Mouse (Mus musculus): ENCODE data around the gene Thap3.

Gene Thap3

GRCm38 (mm10) chr4:151985886-151986285 lies 2.9 kb downstream of the Thap3 start:
- peak; percentile 30 to 36 for DNase-seq (ENCODE audit: low spot score in 2 of 2)

GRCm38 (mm10) chr4:151983560-151983959 lies 5.2 kb downstream of the Thap3 start:
- no peak for DNase-seq (ENCODE audit: low spot score in 2 of 2)

GRCm38 (mm10) chr4:151983043-151983442 lies 5.8 kb downstream of the Thap3 start:
- DNase-seq (ENCODE audit: low spot score in 2 of 2) = no peak

- peak; percentile 61 to 74 for DNase-seq (ENCODE audit: low spot score in 2 of 2)
Observed at GRCm38 (mm10) chr4:151981363-151981762, 7.4 kb downstream of the Thap3 start.

GRCm38 (mm10) chr4:151980699-151981098 lies 8.1 kb downstream of the Thap3 start:
- no peak for DNase-seq (ENCODE audit: low spot score in 2 of 2)

GRCm38 (mm10) chr4:151977748-151978147 lies 11.0 kb downstream of the Thap3 start:
- DNase-seq (ENCODE audit: low spot score in 2 of 2) = peak; percentile 67 to 83

- DNase-seq (ENCODE audit: low spot score in 2 of 2) = peak; percentile 35 to 59
Observed at GRCm38 (mm10) chr4:151975441-151975840, 13.4 kb downstream of the Thap3 start.

- peak in 1 of 2 experiments; percentile 26 for DNase-seq (ENCODE audit: low spot score in 2 of 2)
Observed at GRCm38 (mm10) chr4:151972221-151972967, 16.4 kb downstream of the Thap3 start.

- no peak for DNase-seq (ENCODE audit: low spot score in 2 of 2)
Observed at GRCm38 (mm10) chr4:151968204-151968921, 20.4 kb downstream of the Thap3 start.

- DNase-seq (ENCODE audit: low spot score in 2 of 2) = peak in 1 of 2 experiments; percentile 42
Observed at GRCm38 (mm10) chr4:151962817-151963216, 26.0 kb downstream of the Thap3 start.

GRCm38 (mm10) chr4:151960513-151960854 lies 28.3 kb downstream of the Thap3 start:
- DNase-seq (ENCODE audit: low spot score in 2 of 2) = no peak

- DNase-seq (ENCODE audit: low spot score in 2 of 2) = no peak
Observed at GRCm38 (mm10) chr4:151959849-151960512, 28.8 kb downstream of the Thap3 start.

- no peak for DNase-seq (ENCODE audit: low spot score in 2 of 2)
Observed at GRCm38 (mm10) chr4:151957584-151958315, 31.0 kb downstream of the Thap3 start.

GRCm38 (mm10) chr4:151955791-151956190 lies 33.0 kb downstream of the Thap3 start:
- DNase-seq (ENCODE audit: low spot score in 2 of 2) = no peak

- DNase-seq (ENCODE audit: low spot score in 2 of 2) = no peak
Observed at GRCm38 (mm10) chr4:151953209-151953608, 35.6 kb downstream of the Thap3 start.

- DNase-seq (ENCODE audit: low spot score in 2 of 2) = no peak
Observed at GRCm38 (mm10) chr4:151948497-151949471, 40.0 kb downstream of the Thap3 start.

- no peak for DNase-seq (ENCODE audit: low spot score in 2 of 2)
Observed at GRCm38 (mm10) chr4:151946211-151946610, 42.6 kb downstream of the Thap3 start.

- DNase-seq (ENCODE audit: low spot score in 2 of 2) = no peak
Observed at GRCm38 (mm10) chr4:151938089-151938488, 50.7 kb downstream of the Thap3 start.

- DNase-seq (ENCODE audit: low spot score in 2 of 2) = no peak
Observed at GRCm38 (mm10) chr4:151937441-151937840, 51.4 kb downstream of the Thap3 start.

GRCm38 (mm10) chr4:151934215-151934572 lies 54.6 kb downstream of the Thap3 start:
- no peak for DNase-seq (ENCODE audit: low spot score in 2 of 2)
